Mouse (Mus musculus) limb, embryonic 13.5 days (tissue): ENCODE results near the gene Fam186b. TPM values are rescaled to one million over a fixed set of nuclear protein-coding genes. Genes with fewer than 3 reads are reported as not detected.

Experiments
- ATAC-seq: fragments of 200-750 bp; cut with Nextera tagmentation; 2 replicates; pipeline ENCODE4 v1.8.0; 2017; ENCODE audit warnings: low read depth, moderate number of reproducible peaks, moderate TSS enrichment; ENCODE audit not compliant: low FRiP score
- H3K27ac ChIP-seq: fragments of 300-500 bp; sonication (generic); 2 replicates; pipeline ENCODE4 v1.5.1; 2015; ENCODE audit warnings: inconsistent platforms, mild to moderate bottlenecking, moderate library complexity
- H3K27me3 ChIP-seq: fragments of 300-500 bp; sonication (generic); 2 replicates; pipeline ENCODE4 v1.6.1; 2015; ENCODE audit warnings: mild to moderate bottlenecking, inconsistent platforms
- H3K36me3 ChIP-seq: fragments of 300-500 bp; sonication (generic); 2 replicates; pipeline ENCODE4 v1.6.1; 2015; ENCODE audit warnings: inconsistent platforms, mild to moderate bottlenecking, moderate library complexity
- H3K4me1 ChIP-seq: fragments of 300-500 bp; sonication (generic); 2 replicates; pipeline ENCODE4 v1.6.1; 2015; ENCODE audit warnings: inconsistent platforms
- H3K4me2 ChIP-seq: fragments of 300-500 bp; sonication (generic); replicated peaks from 2 replicates; pipeline ENCODE4 v1.6.1; 2015; ENCODE audit warnings: inconsistent platforms, mild to moderate bottlenecking, moderate library complexity
- H3K4me3 ChIP-seq: fragments of 300-500 bp; sonication (generic); 2 replicates; pipeline ENCODE4 v1.5.1; 2015; ENCODE audit warnings: moderate library complexity, mild to moderate bottlenecking, inconsistent platforms
- H3K9ac ChIP-seq: fragments of 300-500 bp; sonication (generic); 2 replicates; pipeline ENCODE4 v1.6.1; 2015; ENCODE audit warnings: mild to moderate bottlenecking, inconsistent platforms
- H3K9me3 ChIP-seq: fragments of 300-500 bp; sonication (generic); 2 replicates; pipeline ENCODE4 v1.6.1; 2016; ENCODE audit warnings: inconsistent platforms
- WGBS: fragments of 180-500 bp; shearing (Covaris S2); methylation state at CpG from one replicate; pipeline ENCODE4 v1.1.7; 2015; 5-methylcytosine and 5-hydroxymethylcytosine counted together
- polyA plus RNA-seq: library from polyadenylated mRNA; unstranded; fragments of >200 nt; fragmentation: Nextera tagmentation; extraction: Ambion mirVana; gene quantifications from 2 replicates; pipeline ENCODE4 v1.2.1, GENCODE M21; 2015

Gene Fam186b
- polyA plus RNA-seq, 1 experiment from 2014 or later = 0.36 TPM

DNA sequence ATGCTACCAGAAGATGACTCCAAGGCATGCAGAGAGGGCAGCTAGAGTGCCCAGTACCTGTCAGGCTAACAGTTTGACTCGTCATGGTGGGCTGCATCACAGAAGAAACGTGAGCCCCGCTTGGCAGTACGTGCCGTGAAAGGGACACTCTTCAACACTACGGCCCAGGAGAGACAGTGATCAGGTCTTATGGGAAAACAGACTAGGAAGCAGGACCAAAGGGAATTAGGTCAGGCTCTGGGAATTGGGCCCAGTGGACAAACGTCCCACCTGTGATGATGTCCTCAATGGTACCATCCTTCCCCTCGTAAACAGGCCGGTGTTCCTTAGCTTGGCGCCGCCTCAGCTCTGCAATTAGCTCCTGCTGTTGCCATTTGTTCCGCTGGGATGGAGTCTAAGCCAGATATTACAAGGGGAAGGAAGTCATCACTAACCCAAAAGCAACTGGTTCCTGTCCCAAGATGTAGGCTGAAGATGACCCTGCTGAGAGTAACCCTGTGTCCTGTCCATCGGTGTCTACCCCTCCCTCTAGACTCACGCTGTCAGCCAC, 23.2 kb upstream of the Fam186b start:
- WGBS = 77% methylated on average over 14 of the region's 14 CpGs
- no peak for ATAC-seq
- Histone ChIP-seq H3K27me3 (no peaks in the 10 kb centered on the region), H3K9ac (no peak overlapping the region), H3K4me1 (no peaks in the 10 kb centered on the region), H3K4me2 (no peak overlapping the region), H3K9me3 (no peaks in the 10 kb centered on the region), H3K36me3 (peaks cover 99% of the 10 kb centered on the region), H3K4me3 (no peak overlapping the region), H3K27ac (no peak overlapping the region; the same call in 1 of the 2 replicates)

DNA sequence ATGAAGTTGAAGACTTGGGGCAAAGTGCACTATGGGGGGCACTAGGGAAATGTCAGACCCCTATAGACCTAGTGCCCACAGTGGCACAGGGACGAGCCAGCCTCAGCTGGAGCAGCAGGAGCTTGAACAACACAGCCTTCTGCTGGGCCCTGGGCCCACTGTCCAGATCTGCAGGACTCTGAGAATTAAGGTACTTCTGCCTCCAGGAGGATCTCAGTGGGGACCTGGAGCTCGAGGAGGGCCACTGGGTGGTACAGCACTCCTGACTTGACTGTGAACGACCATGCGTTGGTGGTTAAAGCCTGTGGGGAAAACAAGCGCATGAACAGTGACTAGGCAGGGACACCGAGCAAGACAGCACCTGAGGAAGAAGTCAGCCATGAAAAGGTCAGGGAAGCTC, 22.4 kb upstream of the Fam186b start:
- H3K4me1 ChIP-seq = no peaks in the 10 kb centered on the region
- H3K9ac ChIP-seq = 0 out of 2 replicates have a peak overlapping the region, but pooled peaks have one; percentile 19
- H3K4me2 ChIP-seq = no peak overlapping the region
- H3K9me3 ChIP-seq = no peaks in the 10 kb centered on the region
- no peaks in the 10 kb centered on the region for H3K27me3 ChIP-seq
- 91% methylated on average over 6 of the region's 6 CpGs for WGBS
- peak overlapping the region; percentile 44; the same call in 1 of the 2 replicates for H3K27ac ChIP-seq
- H3K4me3 ChIP-seq = no peak overlapping the region
- no peak for ATAC-seq
- peaks cover 98% of the 10 kb centered on the region for H3K36me3 ChIP-seq

DNA sequence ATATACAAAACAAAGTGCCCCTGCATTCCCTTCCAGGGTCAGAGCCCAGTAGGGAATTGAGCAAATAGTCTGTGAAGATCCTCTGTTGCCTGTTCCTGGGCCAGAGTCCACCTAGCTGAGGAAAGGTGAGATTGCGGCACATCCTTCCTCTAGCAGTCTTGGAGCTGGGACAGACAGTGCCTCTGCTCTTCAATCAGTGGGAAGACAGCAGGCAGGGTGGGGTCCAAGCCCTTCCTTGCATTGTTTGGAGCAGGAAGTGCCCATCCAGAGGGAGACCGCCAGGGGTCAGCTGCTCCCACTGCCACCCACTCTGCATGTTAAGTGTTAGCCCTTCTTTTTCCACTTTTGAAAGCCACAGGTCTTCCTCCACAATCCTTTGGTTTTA, 21.6 kb upstream of the Fam186b start:
- 83% methylated on average over 2 of the region's 2 CpGs for WGBS
- H3K36me3 ChIP-seq = peaks cover 98% of the 10 kb centered on the region

DNA sequence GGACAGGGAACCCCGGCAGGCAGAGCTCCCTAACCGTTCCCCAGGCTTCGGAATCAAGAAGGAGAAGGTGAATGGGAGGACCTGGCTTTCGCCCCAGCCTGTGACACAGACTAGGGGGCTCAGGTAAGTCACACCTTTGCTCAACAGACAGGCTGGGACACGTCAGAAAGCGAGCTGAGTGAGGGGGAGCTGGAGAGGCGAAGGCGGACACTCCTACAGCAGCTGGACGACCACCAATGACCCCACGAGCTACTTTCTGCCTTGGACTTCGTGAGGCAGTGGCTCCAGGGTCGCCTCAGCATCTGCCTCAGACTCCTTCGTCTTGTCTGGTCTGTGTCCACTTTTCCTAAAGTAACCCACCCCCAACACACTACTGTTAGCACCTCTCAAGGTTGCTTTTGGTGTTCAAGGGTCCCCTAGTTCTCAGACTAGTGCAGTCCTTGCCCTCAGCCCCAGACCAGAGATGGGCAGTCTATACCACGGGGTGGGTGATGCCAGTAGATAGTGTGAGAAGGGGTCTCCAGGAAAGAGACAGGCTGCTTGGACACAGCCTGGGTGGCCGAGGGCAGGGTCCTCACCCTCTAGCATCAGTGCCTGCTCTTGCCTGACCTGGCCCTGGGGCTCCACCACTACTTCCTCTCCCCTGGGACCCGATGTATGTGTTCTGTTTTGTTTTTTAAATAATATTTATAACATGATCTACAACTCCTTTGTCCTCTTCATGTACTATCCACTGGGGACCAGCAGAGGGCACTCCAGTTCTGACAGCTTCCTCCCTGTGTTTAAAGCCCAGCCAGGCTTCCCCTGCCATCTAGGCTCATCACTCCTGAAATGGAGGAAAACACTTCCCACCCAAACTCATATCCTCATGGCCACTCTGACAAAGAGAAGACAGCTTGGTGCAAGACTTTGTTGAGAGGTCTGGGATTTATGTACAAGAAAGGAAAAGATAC, 20.9 kb upstream of the Fam186b start:
- Histone ChIP-seq H3K4me2 (no peak overlapping the region), H3K4me1 (no peaks in the 10 kb centered on the region), H3K27me3 (no peaks in the 10 kb centered on the region), H3K9me3 (no peaks in the 10 kb centered on the region), H3K36me3 (peaks cover 98% of the 10 kb centered on the region), H3K4me3 (no peak overlapping the region), H3K9ac (no peak overlapping the region), H3K27ac (peak overlapping the region; percentile 44; the same call in 1 of the 2 replicates)
- ATAC-seq = peak; percentile 34; the same call in 1 of the 2 replicates
- WGBS = 77% methylated on average over 16 of the region's 16 CpGs

More for the DNA sequence above, 21.6 kb upstream of the Fam186b start:
- no peaks in the 10 kb centered on the region for H3K4me1 ChIP-seq
- no peak overlapping the region for H3K4me2 ChIP-seq
- H3K27me3 ChIP-seq = no peaks in the 10 kb centered on the region
- H3K4me3 ChIP-seq = no peak overlapping the region
- peak overlapping the region; percentile 19 for H3K9ac ChIP-seq
- H3K27ac ChIP-seq = peak overlapping the region; percentile 44; the same call in 1 of the 2 replicates
- H3K9me3 ChIP-seq = no peaks in the 10 kb centered on the region
- ATAC-seq = no peak

DNA sequence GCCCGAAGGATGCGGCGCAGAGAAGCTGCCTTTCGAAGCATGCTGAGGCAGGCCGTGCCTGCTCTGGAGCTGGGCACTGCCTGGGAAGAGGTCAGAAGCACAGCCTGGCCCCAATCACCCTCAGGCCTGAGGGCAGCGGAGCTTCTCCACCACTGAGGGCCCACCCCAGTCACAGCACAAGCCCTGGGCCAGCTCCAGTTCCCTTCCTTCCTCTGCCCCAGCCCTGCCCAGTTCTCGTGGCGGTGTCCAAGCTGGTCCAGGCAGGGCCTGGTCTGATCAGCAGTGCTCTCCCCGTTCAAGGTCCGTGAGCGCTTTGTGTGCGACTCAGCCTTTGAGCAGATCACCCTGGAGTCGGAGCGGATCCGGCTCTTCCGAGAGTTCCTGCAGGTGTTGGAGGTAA, 19.2 kb upstream of the Fam186b start:
- H3K36me3 ChIP-seq = peaks cover 97% of the 10 kb centered on the region
- ATAC-seq = no peak
- H3K27me3 ChIP-seq = no peaks in the 10 kb centered on the region
- no peak overlapping the region for H3K9ac ChIP-seq
- WGBS = 93% methylated on average over 16 of the region's 16 CpGs
- no peaks in the 10 kb centered on the region for H3K4me1 ChIP-seq
- no peaks in the 10 kb centered on the region for H3K9me3 ChIP-seq
- H3K4me2 ChIP-seq = no peak overlapping the region
- H3K4me3 ChIP-seq = no peak overlapping the region
- no peak overlapping the region for H3K27ac ChIP-seq

DNA sequence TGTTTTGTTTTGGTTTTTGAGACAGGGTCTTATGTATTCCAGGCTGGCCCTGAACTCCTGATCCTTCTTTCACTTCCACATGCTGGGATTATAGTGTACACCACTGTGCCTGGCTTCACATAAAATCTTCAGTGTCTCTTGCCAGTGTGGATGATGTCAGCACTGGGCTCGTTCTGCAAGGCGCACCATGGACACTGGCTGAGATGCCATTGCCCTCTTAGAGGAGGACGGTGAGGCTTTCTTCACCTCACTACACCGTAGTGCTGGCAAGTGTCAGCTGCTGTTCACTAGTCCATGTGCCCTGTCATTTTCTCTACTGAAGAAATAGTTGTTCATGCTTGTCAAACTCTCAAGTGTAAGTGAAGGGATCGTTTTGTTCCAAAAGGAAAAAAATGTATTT, 14.9 kb upstream of the Fam186b start:
- no peaks in the 10 kb centered on the region for H3K9me3 ChIP-seq
- 86% methylated on average over 5 of the region's 5 CpGs for WGBS
- no peak overlapping the region for H3K4me2 ChIP-seq
- H3K36me3 ChIP-seq = peaks cover 97% of the 10 kb centered on the region
- no peaks in the 10 kb centered on the region for H3K27me3 ChIP-seq
- no peak overlapping the region for H3K4me3 ChIP-seq
- H3K9ac ChIP-seq = no peak overlapping the region
- no peaks in the 10 kb centered on the region for H3K4me1 ChIP-seq
- ATAC-seq = no peak
- H3K27ac ChIP-seq = no peak overlapping the region

DNA sequence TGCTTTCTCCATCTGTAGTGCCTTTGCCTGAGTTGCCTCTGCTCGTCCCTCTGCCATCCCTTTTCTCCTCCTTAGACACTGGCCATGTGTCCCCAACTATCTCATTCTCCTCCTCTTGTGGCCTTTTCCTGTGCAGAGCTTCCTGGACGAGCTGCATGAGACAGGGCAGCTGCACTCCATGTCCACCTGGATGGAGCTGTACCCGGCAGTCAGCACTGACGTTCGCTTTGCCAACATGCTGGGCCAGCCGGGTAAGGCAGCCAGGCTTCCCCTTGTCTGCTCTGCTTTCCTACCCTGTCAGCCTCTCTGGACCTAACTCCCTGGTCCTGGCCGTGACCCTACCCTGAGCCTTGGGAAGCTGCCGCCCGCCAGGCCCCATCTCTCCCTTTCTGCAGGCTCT, 13.9 kb upstream of the Fam186b start:
- WGBS = 91% methylated on average over 9 of the region's 9 CpGs
- H3K9ac ChIP-seq = no peak overlapping the region
- H3K4me1 ChIP-seq = no peaks in the 10 kb centered on the region
- no peaks in the 10 kb centered on the region for H3K27me3 ChIP-seq
- H3K4me2 ChIP-seq = no peak overlapping the region
- no peak overlapping the region for H3K4me3 ChIP-seq
- ATAC-seq = no peak
- no peaks in the 10 kb centered on the region for H3K9me3 ChIP-seq
- H3K36me3 ChIP-seq = peaks cover 97% of the 10 kb centered on the region
- no peak overlapping the region for H3K27ac ChIP-seq

DNA sequence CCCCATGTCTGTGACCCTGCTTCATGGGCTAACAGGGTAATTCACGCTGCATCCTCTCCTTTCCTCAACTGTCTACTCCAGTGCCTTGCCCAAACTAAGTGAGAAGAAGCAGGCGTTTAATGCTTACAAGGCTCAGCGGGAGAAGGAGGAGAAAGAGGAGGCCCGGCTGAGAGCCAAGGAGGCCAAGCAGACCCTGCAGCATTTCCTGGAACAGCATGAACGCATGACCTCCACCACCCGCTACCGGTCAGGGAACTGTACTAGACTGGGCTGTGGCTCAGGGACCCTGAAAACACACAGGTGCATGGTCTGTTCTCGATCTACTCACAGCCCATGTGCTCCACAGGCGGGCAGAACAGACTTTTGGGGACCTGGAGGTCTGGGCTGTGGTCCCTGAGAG, 11.8 kb upstream of the Fam186b start:
- no peak overlapping the region for H3K27ac ChIP-seq
- ATAC-seq = no peak
- peaks cover 98% of the 10 kb centered on the region for H3K36me3 ChIP-seq
- no peaks in the 10 kb centered on the region for H3K27me3 ChIP-seq
- no peak overlapping the region for H3K9ac ChIP-seq
- H3K4me2 ChIP-seq = no peak overlapping the region
- no peak overlapping the region for H3K4me3 ChIP-seq
- no peaks in the 10 kb centered on the region for H3K4me1 ChIP-seq
- 85% methylated on average over 9 of the region's 9 CpGs for WGBS
- H3K9me3 ChIP-seq = no peaks in the 10 kb centered on the region

DNA sequence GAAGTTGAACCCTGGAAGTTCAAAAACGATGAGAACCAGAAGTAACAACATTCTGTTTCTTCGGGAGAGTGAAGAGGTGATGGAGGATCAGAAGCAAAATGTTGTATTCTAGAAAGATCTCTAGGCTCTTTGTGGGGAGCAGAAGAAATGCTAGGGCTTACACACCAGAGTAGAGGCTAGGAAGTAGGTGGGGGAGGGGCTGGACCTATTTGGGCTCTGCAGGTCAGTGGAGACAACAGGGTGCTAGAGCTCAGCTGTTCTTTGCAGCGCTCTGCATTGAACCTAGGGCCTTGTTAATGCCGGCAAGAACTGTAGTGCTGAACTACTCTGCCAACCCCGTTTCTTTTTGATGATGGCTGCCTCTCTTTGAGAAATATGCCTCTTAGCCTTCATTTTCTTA, 525 bp upstream of the Fam186b start:
- Histone ChIP-seq H3K4me3 (peak overlapping the region; percentile 67), H3K9ac (peak overlapping the region; percentile 78), H3K9me3 (no peaks in the 10 kb centered on the region), H3K27ac (peak overlapping the region; percentile 88; the same call in 1 of the 2 replicates), H3K4me1 (peaks cover 23% of the 10 kb centered on the region), H3K36me3 (peaks cover 9% of the 10 kb centered on the region), H3K27me3 (no peaks in the 10 kb centered on the region), H3K4me2 (peak overlapping the region; percentile 75)
- 33% methylated on average over 5 of the region's 5 CpGs for WGBS
- ATAC-seq = no peak

DNA sequence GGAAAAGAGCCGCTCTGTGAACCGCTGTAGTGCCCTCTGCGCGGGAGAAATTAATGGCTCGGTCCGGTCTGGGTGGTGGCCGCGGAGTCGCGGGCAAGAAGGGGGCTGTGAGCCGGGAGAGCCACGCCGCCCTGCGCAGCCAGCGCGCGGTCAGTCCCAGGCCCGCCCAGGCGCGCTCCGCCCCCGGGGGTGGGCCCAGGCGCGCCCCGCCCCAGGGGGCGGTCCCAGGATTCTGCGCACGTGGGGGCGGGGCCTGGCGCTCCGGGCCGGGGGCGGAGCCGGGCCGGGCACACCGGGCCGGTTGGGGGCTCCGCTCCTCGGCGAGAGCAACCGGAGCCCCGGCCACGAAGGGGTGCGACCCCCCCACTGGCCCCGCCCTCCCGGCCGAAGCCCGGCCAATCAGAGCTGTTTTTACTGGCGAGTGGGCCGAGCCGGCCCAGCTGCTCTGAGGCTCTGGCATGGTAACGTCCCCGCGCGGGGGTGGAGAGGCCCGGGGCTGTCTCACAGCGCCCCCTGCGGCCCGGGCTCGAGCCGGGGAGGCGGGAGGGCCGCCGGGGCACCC, 794 bp downstream of the Fam186b start, which contains the start of gene Prpf40b:
Prpf40b (plus strand) TSS at position 275 of the 562 bp plus-strand sequence.
- peak; percentile 94 for ATAC-seq
- Histone ChIP-seq H3K4me3 (peak within 1 kb of the TSS; percentile 67), H3K9ac (peak within 1 kb of the TSS; percentile 78), H3K9me3 (no peaks in the 10 kb centered on the region), H3K4me1 (peaks cover 23% of the 10 kb centered on the region), H3K27me3 (no peaks in the 10 kb centered on the region), H3K4me2 (peak within 1 kb of the TSS; percentile 75), H3K27ac (peak within 1 kb of the TSS; percentile 88), H3K36me3 (peaks cover 3% of the 10 kb centered on the region)
- WGBS = 2% methylated on average over 56 of the region's 64 CpGs

DNA sequence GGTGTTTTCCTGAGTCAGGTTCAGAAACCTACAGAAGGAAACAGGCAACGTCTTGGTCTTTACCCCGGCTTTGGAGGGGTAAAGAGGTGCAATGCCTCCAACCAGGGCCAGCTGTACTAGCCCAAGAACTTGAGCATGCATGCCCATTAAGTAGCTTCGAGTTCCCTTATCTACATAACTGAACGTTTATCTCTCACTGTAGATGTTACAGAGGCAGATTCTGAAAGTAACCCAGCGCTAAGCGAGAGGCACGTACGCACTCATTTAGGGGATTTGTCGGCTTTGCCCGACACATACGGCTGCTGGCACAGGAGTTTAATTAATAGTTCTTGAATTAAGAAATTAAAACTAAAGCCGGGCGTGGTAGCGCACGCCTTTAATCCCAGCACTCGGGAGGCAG, 1.4 kb downstream of the Fam186b start:
- H3K27ac ChIP-seq = peak overlapping the region; percentile 88; the same call in 1 of the 2 replicates
- peak overlapping the region; percentile 78 for H3K9ac ChIP-seq
- no peaks in the 10 kb centered on the region for H3K27me3 ChIP-seq
- H3K36me3 ChIP-seq = no peaks in the 10 kb centered on the region; the same call in 1 of the 2 replicates
- 29% methylated on average over 16 of the region's 16 CpGs for WGBS
- H3K4me1 ChIP-seq = peaks cover 23% of the 10 kb centered on the region
- no peak for ATAC-seq
- H3K4me3 ChIP-seq = peak overlapping the region; percentile 67
- no peaks in the 10 kb centered on the region for H3K9me3 ChIP-seq
- H3K4me2 ChIP-seq = peak overlapping the region; percentile 75

DNA sequence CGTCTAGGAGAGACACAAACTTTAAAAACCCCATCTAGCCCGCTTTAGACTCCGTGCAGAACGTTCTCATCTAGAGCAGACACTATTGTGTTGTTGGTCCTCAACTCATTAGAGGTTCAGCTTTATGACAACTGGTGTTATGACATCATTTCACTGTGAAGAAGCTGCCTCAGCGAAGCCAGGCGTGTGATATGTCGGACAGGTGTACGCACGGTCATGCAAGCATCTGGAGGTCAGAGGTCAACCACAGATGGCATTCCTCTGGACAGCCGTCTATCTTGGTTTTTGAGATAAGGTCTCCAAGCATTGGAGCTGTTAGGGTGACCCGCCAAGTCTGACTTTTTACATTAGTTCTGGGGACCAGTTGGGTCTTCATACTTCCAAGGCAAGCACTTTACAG, 5.1 kb downstream of the Fam186b start:
- Histone ChIP-seq H3K4me2 (no peak overlapping the region), H3K36me3 (no peaks in the 10 kb centered on the region), H3K9me3 (no peaks in the 10 kb centered on the region), H3K9ac (no peak overlapping the region), H3K27ac (no peak overlapping the region), H3K27me3 (no peaks in the 10 kb centered on the region), H3K4me3 (no peak overlapping the region), H3K4me1 (peaks cover 7% of the 10 kb centered on the region)
- ATAC-seq = no peak
- 82% methylated on average over 11 of the region's 11 CpGs for WGBS
